Mouse (Mus musculus) intestine, postnatal 0 days (tissue): ENCODE data around the gene Acvrl1. TPM values are rescaled to one million over a fixed set of nuclear protein-coding genes. Genes with fewer than 3 reads are reported as not detected.

Source experiments
- ATAC-seq: fragments of 200-750 bp; cut with Nextera tagmentation; 2 replicates; pipeline ENCODE4 v1.8.0; 2017; ENCODE audit warnings: mild to moderate bottlenecking, moderate TSS enrichment, moderate library complexity
- H3K27ac ChIP-seq: fragments of 300-500 bp; sonication (generic); 2 replicates; pipeline ENCODE4 v1.5.1; 2014; ENCODE audit warnings: mild to moderate bottlenecking, low read depth, low read length, moderate library complexity
- H3K27me3 ChIP-seq: fragments of 300-500 bp; sonication (generic); replicated peaks from 2 replicates; pipeline ENCODE4 v1.6.1; 2014; ENCODE audit warnings: low read length, mixed read lengths; ENCODE audit not compliant: control insufficient read depth, insufficient read depth
- H3K36me3 ChIP-seq: fragments of 300-500 bp; sonication (generic); 2 replicates; pipeline ENCODE4 v1.6.1; 2014; ENCODE audit warnings: mild to moderate bottlenecking, moderate library complexity; ENCODE audit not compliant: control insufficient read depth, insufficient read depth
- H3K4me1 ChIP-seq: fragments of 300-500 bp; sonication (generic); replicated peaks from 2 replicates; pipeline ENCODE4 v1.6.1; 2014; ENCODE audit warnings: antibody characterized with exemption, low read length, mixed read lengths; ENCODE audit not compliant: control insufficient read depth, insufficient read depth
- H3K4me2 ChIP-seq: fragments of 300-500 bp; sonication (generic); replicated peaks from 2 replicates; pipeline ENCODE4 v1.6.1; 2014; ENCODE audit warnings: low read depth, mild to moderate bottlenecking, moderate library complexity
- H3K4me3 ChIP-seq: fragments of 300-500 bp; sonication (generic); 2 replicates; pipeline ENCODE4 v1.5.1; 2014; ENCODE audit warnings: low read depth, low read length
- H3K9ac ChIP-seq: fragments of 300-500 bp; sonication (generic); 2 replicates; pipeline ENCODE4 v1.6.1; 2014; ENCODE audit warnings: mild to moderate bottlenecking, low read depth, low read length
- H3K9me3 ChIP-seq: fragments of 300-500 bp; sonication (generic); 2 replicates; pipeline ENCODE4 v1.6.1; 2016; ENCODE audit warnings: mixed run types; ENCODE audit not compliant: control insufficient read depth
- CTCF ChIP-seq: sonication (generic); IDR thresholded peaks from 2 replicates; pipeline ENCODE4 v1.5.1; 2016; ENCODE audit warnings: low read depth, mild to moderate bottlenecking, control low read depth, antibody characterized with exemption, moderate library complexity
- WGBS: fragments of 180-500 bp; shearing (Covaris S2); extraction: QIAGEN DNeasy Blood & Tissue Kit; methylation state at CpG from one replicate; pipeline ENCODE4 v1.1.7; 2014; 5-methylcytosine and 5-hydroxymethylcytosine counted together
- polyA plus RNA-seq: library from polyadenylated mRNA; unstranded; fragments of >200 nt; fragmentation: Nextera tagmentation; extraction: Ambion mirVana; gene quantifications from 2 replicates; pipeline ENCODE4 v1.2.1, GENCODE M21; 2015

The Acvrl1 gene
- polyA plus RNA-seq, 1 experiment from 2014 or later: 13.8 TPM

GRCm38 (mm10) chr15:101086451-101086850 is 41.9 kb upstream of the Acvrl1 start:
- Histone ChIP-seq H3K27ac (no peak overlapping the region), H3K4me3 (no peak overlapping the region), H3K36me3 (no peaks in the 10 kb centered on the region), H3K27me3 (no peaks in the 10 kb centered on the region), H3K9me3 (no peaks in the 10 kb centered on the region), H3K9ac (no peak overlapping the region), H3K4me2 (no peak overlapping the region), H3K4me1 (no peaks in the 10 kb centered on the region)
- 69% methylated on average over 9 of the region's 9 CpGs for WGBS
- TF ChIP-seq CTCF: no peak
- no peak for ATAC-seq

- no peak overlapping the region for H3K4me2 ChIP-seq
- no peaks in the 10 kb centered on the region for H3K27me3 ChIP-seq
- no peaks in the 10 kb centered on the region for H3K9me3 ChIP-seq
- no peak overlapping the region for H3K9ac ChIP-seq
- H3K36me3 ChIP-seq: no peaks in the 10 kb centered on the region
- H3K27ac ChIP-seq: no peak overlapping the region
- TF ChIP-seq CTCF: no peak
- no peaks in the 10 kb centered on the region for H3K4me1 ChIP-seq
- no peak overlapping the region for H3K4me3 ChIP-seq
- no peak for ATAC-seq
- WGBS: 66% methylated on average over 3 of the region's 3 CpGs
Measured at GRCm38 (mm10) chr15:101086956-101087355, 41.4 kb upstream of the Acvrl1 start.

- no peaks in the 10 kb centered on the region for H3K9me3 ChIP-seq
- 74% methylated on average over 4 of the region's 4 CpGs for WGBS
- no peak overlapping the region for H3K9ac ChIP-seq
- H3K4me3 ChIP-seq: no peak overlapping the region
- H3K4me2 ChIP-seq: no peak overlapping the region
- no peaks in the 10 kb centered on the region for H3K36me3 ChIP-seq
- no peak overlapping the region for H3K27ac ChIP-seq
- ATAC-seq: no peak
- TF ChIP-seq CTCF: no peak
- no peaks in the 10 kb centered on the region for H3K27me3 ChIP-seq
- H3K4me1 ChIP-seq: no peaks in the 10 kb centered on the region
Measured at GRCm38 (mm10) chr15:101088291-101088690, 40.0 kb upstream of the Acvrl1 start.

- WGBS: 94% methylated on average over 8 of the region's 8 CpGs
- TF ChIP-seq CTCF: no peak
- no peak for ATAC-seq
Measured at GRCm38 (mm10) chr15:101091551-101091950, 36.8 kb upstream of the Acvrl1 start.

GRCm38 (mm10) chr15:101092121-101092828 is 36.0 kb upstream of the Acvrl1 start:
- Histone ChIP-seq H3K4me1 (no peaks in the 10 kb centered on the region), H3K27me3 (no peaks in the 10 kb centered on the region), H3K4me2 (no peak overlapping the region), H3K9me3 (no peaks in the 10 kb centered on the region), H3K36me3 (no peaks in the 10 kb centered on the region), H3K4me3 (no peak overlapping the region), H3K9ac (no peak overlapping the region), H3K27ac (no peak overlapping the region)
- WGBS: 60% methylated on average over 14 of the region's 14 CpGs
- ATAC-seq: no peak
- no peak for TF ChIP-seq CTCF

More at GRCm38 (mm10) chr15:101091551-101091950, 36.8 kb upstream of the Acvrl1 start:
- no peak overlapping the region for H3K27ac ChIP-seq
- no peak overlapping the region for H3K4me2 ChIP-seq
- no peaks in the 10 kb centered on the region for H3K9me3 ChIP-seq
- no peaks in the 10 kb centered on the region for H3K27me3 ChIP-seq
- no peak overlapping the region for H3K4me3 ChIP-seq
- H3K9ac ChIP-seq: no peak overlapping the region
- H3K36me3 ChIP-seq: no peaks in the 10 kb centered on the region
- H3K4me1 ChIP-seq: no peaks in the 10 kb centered on the region

- no peak overlapping the region for H3K27ac ChIP-seq
- no peak overlapping the region for H3K4me3 ChIP-seq
- no peaks in the 10 kb centered on the region for H3K4me1 ChIP-seq
- 49% methylated on average over 25 of the region's 25 CpGs for WGBS
- no peak for TF ChIP-seq CTCF
- no peak overlapping the region for H3K9ac ChIP-seq
- no peaks in the 10 kb centered on the region for H3K27me3 ChIP-seq
- H3K4me2 ChIP-seq: no peak overlapping the region
- H3K9me3 ChIP-seq: no peaks in the 10 kb centered on the region
- no peak for ATAC-seq
- no peaks in the 10 kb centered on the region for H3K36me3 ChIP-seq
Measured at GRCm38 (mm10) chr15:101092829-101093648, 35.3 kb upstream of the Acvrl1 start.
